Mouse (Mus musculus): ENCODE data around the gene Tulp3.

DNA sequence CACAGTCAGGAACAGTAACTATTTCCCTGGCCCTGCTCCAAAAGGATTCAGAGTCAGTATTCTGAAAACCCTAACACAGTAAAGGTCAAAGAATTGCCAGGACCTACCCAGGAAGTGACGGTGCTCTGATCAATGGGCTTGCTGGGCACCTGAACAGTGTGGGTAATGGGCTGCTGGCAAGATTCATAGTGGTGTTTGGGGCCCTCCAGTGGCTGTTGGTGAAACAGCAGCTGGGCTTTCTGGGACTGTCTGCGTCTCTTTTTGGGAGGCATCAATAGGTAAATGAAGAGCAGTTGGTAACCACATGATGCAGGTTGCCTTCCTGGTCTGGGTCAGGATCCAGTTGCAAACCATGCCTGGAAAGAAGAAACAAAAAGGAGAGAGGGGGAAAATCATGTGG, 3.3 kb upstream of the Tulp3 start:
- TF ChIP-seq POLR2A (IDR thresholded peaks at IDR 0.05; ENCODE audit: control insufficient read depth, extremely low read depth, insufficient read depth, low read length, poor library complexity) (no peak), CTCF (IDR thresholded peaks at IDR 0.05; ENCODE audit: borderline replicate concordance, control insufficient read depth, extremely low read depth, insufficient read depth, low read length, poor library complexity) (peak; percentile 82; the same call in 1 of the 2 replicates)
